Mouse (Mus musculus) forebrain, embryonic 16.5 days (tissue): Measurements from ENCODE around the gene Cnot11. TPM values are rescaled to one million over a fixed set of nuclear protein-coding genes. Genes with fewer than 3 reads are reported as not detected.
A peak's percentile ranks its signal among the peaks of the same experiment; 100 is the strongest.

Experiments
- ATAC-seq: fragments of 200-750 bp; cut with Nextera tagmentation; 2 replicates; pipeline ENCODE4 v1.8.0; 2017; ENCODE audit warnings: mild to moderate bottlenecking, moderate library complexity
- H3K27ac ChIP-seq: fragments of 300-500 bp; sonication (generic); 2 replicates; pipeline ENCODE4 v1.5.1; 2014; ENCODE audit warnings: low read length, control low read depth
- H3K27me3 ChIP-seq: fragments of 300-500 bp; sonication (generic); replicated peaks from 2 replicates; pipeline ENCODE4 v1.6.1; 2014; ENCODE audit warnings: low read length; ENCODE audit not compliant: control insufficient read depth, insufficient read depth
- H3K36me3 ChIP-seq: fragments of 300-500 bp; sonication (generic); 2 replicates; pipeline ENCODE4 v1.6.1; 2014; ENCODE audit not compliant: control insufficient read depth, insufficient read depth
- H3K4me1 ChIP-seq: fragments of 300-500 bp; sonication (generic); replicated peaks from 2 replicates; pipeline ENCODE4 v1.6.1; 2014; ENCODE audit warnings: low read length; ENCODE audit not compliant: control insufficient read depth, insufficient read depth
- H3K4me2 ChIP-seq: fragments of 300-500 bp; sonication (generic); 2 replicates; pipeline ENCODE4 v1.6.1; 2014; ENCODE audit warnings: mild to moderate bottlenecking, low read length, control low read depth
- H3K4me3 ChIP-seq: fragments of 300-500 bp; sonication (generic); replicated peaks from 2 replicates; pipeline ENCODE4 v1.5.1; 2014; ENCODE audit warnings: mild to moderate bottlenecking, low read length, control low read depth
- H3K9ac ChIP-seq: fragments of 300-500 bp; sonication (generic); replicated peaks from 2 replicates; pipeline ENCODE4 v1.6.1; 2014; ENCODE audit warnings: low read depth, low read length, control low read depth
- H3K9me3 ChIP-seq: fragments of 300-500 bp; sonication (generic); 2 replicates; pipeline ENCODE4 v1.6.1; 2016; ENCODE audit warnings: low read length; ENCODE audit not compliant: control insufficient read depth
- WGBS: fragments of 180-500 bp; shearing (Covaris S2); extraction: QIAGEN DNeasy Blood & Tissue Kit; methylation state at CpG from one replicate; pipeline ENCODE4 v1.1.7; 2014; 5-methylcytosine and 5-hydroxymethylcytosine counted together
- polyA plus RNA-seq: library from polyadenylated mRNA; unstranded; fragments of >200 nt; fragmentation: Nextera tagmentation; extraction: Ambion mirVana; gene quantifications from 2 replicates; pipeline ENCODE4 v1.2.1, GENCODE M21; 2015

Cnot11 gene
- polyA plus RNA-seq, 1 experiment from 2014 or later: 11.9 TPM

DNA sequence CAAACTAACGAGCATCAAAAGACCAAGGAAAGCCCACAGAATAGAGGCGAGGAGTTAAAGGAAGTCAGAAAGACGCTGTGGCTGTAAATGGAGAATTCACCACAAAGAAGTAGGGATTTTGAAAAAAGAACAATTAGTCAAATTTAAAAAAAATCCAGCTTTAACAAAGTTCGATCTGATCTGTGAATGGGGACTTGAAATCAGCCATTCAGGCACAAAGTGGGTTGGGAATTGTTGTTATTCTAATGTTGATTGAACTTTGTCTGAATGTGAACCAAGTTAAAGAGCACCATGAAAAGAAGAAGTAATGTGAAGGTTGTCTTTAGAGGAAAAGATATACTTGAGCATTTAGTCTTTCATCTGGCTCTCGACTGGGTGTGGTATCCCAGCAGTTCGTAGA, 6.5 kb upstream of the Cnot11 start:
- 20% methylated on average over 6 of the region's 6 CpGs for WGBS
- no peak for ATAC-seq

DNA sequence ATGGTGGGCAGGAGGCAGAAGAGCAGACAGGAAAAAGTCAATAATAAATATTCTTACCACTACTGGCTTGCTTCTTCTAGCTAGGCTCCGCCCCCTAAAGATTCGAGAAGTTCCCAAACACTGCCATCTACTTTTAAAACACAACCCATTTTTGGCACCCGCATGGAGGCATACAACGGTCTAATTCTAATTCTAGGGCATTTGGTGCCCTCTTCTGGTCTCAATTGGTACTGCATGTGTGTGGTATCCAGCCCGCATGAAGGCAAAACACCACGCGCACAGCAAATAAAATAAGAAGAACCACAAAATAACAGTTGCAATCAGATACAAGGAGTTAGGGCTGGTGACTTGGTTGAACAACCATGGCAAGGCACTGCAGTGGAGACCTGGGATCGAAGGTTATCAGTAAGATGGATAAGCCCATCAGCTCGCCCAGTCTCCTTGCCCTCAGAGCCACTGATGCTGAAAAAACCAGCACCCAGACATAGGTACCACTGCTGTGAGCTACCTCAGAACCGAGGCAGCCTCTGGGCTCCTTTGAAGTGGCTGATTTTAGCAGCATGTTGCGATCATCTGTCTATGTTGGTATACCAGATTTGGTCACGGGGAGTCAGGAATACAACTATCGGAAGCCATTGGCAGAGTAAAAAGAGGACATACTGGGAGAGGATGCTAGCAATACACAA, 4.4 kb upstream of the Cnot11 start:
- H3K27ac ChIP-seq: no peak overlapping the region
- no peaks in the 10 kb centered on the region for H3K27me3 ChIP-seq
- no peaks in the 10 kb centered on the region for H3K9me3 ChIP-seq
- H3K36me3 ChIP-seq: no peaks in the 10 kb centered on the region
- no peak overlapping the region for H3K4me3 ChIP-seq
- WGBS: 34% methylated on average over 13 of the region's 13 CpGs
- peak; percentile 46 for ATAC-seq
- peaks cover 5% of the 10 kb centered on the region for H3K4me1 ChIP-seq
- H3K9ac ChIP-seq: no peak overlapping the region
- H3K4me2 ChIP-seq: no peak overlapping the region

More for the DNA sequence above, 6.5 kb upstream of the Cnot11 start:
- no peak overlapping the region for H3K9ac ChIP-seq
- H3K36me3 ChIP-seq: no peaks in the 10 kb centered on the region
- no peaks in the 10 kb centered on the region for H3K27me3 ChIP-seq
- no peak overlapping the region for H3K27ac ChIP-seq
- H3K4me2 ChIP-seq: no peak overlapping the region
- H3K4me1 ChIP-seq: no peaks in the 10 kb centered on the region
- no peaks in the 10 kb centered on the region for H3K9me3 ChIP-seq
- H3K4me3 ChIP-seq: no peak overlapping the region

DNA sequence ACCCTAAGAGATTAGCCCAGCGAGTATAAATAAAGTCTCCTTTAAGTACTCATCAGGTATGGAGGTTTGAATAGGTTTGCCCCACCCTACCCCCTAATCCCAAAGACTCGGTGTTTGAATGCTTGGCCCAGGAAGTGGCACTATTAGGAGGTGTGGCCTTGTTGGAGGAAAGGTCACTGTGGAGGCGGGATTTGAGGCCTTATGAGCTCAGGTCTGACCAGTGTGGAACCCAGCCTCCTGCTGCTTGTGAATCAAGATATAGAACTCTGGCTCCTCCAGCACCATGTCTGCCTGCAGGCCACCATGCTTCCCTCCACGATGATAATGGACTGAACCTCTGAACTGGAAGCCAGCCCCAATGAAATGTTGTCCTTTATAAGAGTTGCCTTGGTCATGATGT, 3.8 kb upstream of the Cnot11 start:
- Histone ChIP-seq H3K9ac (no peak overlapping the region), H3K4me2 (no peak overlapping the region), H3K36me3 (no peaks in the 10 kb centered on the region), H3K4me1 (peaks cover 5% of the 10 kb centered on the region), H3K9me3 (no peaks in the 10 kb centered on the region), H3K27ac (no peak overlapping the region), H3K4me3 (no peak overlapping the region), H3K27me3 (no peaks in the 10 kb centered on the region)
- ATAC-seq: no peak
- 64% methylated on average over 4 of the region's 4 CpGs for WGBS

DNA sequence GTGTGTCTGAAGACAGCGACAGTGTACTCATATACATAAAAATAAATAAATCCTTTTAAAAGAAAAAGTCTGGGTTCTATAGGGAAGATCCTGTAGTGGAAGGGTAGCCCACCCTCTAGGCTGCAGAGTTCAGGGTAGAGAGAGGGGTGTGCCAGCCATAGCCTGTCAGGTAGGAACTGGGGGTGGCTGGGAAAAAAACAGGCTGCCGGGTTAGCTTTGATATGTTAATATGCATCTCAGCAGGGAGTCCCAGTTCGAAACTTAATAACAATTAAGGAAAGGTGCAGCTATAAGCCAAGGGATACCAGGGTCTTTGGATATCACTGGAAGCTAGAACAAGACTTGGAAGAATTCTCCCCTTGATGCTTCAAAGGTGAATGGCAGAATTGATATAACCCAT, 875 bp upstream of the Cnot11 start:
- Histone ChIP-seq H3K36me3 (peaks cover 8% of the 10 kb centered on the region), H3K4me1 (peaks cover 22% of the 10 kb centered on the region), H3K27me3 (no peaks in the 10 kb centered on the region), H3K9ac (no peak overlapping the region), H3K27ac (no peak overlapping the region), H3K4me2 (no peak overlapping the region), H3K4me3 (no peak overlapping the region), H3K9me3 (no peaks in the 10 kb centered on the region)
- 21% methylated on average over 3 of the region's 3 CpGs for WGBS
- no peak for ATAC-seq

DNA sequence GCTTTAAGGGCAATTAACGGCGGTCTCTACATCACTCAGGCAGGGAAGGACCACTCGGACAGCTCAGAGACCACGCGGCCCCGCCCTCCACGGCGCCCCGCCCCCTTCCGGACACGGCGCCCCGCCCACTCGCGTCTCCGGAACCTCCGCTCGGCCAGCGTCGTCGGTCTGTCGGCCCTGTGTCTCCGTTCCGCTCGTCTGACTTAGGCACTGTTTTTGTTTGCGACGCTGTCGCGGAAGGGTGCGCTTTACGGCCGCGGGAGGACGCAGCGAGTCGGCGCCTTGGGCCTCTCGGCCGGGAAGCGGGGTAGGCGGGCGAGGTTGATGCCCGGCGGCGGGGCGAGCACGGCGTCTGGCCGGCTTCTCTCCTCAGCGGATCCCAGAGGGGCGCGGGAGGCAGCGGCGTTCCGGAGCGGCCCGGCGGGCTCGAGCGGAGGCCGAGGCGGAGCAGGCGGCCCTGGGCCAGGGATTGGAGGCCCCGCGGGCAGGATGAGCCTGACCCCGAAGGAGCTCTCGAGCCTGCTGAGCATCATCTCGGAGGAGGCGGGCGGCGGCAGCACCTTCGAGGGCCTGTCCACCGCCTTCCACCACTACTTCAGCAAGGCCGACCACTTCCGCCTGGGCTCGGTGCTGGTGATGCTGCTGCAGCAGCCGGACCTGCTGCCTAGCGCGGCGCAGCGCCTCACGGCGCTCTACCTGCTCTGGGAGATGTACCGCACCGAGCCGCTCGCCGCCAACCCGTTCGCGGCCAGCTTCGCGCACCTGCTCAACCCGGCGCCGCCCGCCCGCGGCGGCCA, 921 bp downstream of the Cnot11 start:
- ATAC-seq: peak; percentile 92
- Histone ChIP-seq H3K9ac (peak overlapping the region; percentile 98), H3K27ac (peak overlapping the region; percentile 89), H3K4me3 (peak overlapping the region; percentile 99), H3K4me1 (peaks cover 22% of the 10 kb centered on the region), H3K36me3 (peaks cover 25% of the 10 kb centered on the region), H3K9me3 (peaks cover 2% of the 10 kb centered on the region; the same call in 1 of the 2 replicates), H3K27me3 (no peaks in the 10 kb centered on the region), H3K4me2 (peak overlapping the region; percentile 94)
- WGBS: under 1% methylated on average over 94 of the region's 100 CpGs

DNA sequence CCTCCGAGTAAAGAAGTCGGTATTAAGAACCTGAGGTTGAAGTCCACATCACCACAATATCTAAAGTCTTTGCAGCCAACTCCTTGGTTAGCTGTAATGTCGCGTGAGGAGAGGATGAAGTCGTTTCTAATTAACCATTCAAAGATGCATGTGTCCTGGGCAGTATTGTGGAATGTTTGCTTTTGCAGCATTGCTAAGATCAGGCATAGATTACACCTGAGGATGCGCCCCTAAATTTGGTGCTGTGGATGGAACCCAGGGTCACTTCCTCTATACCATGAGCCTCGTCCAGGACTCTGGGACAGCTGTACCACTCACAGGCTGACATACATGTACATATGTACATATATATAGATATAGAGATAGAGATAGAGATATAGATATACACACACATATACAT, 1.9 kb downstream of the Cnot11 start:
- no peak overlapping the region for H3K27ac ChIP-seq
- 29% methylated on average over 7 of the region's 7 CpGs for WGBS
- peaks cover 27% of the 10 kb centered on the region for H3K36me3 ChIP-seq
- H3K4me1 ChIP-seq: peaks cover 22% of the 10 kb centered on the region
- H3K9ac ChIP-seq: peak overlapping the region; percentile 98
- peak overlapping the region; percentile 99 for H3K4me3 ChIP-seq
- H3K4me2 ChIP-seq: peak overlapping the region; percentile 94
- no peaks in the 10 kb centered on the region for H3K27me3 ChIP-seq
- peaks cover 2% of the 10 kb centered on the region; the same call in 1 of the 2 replicates for H3K9me3 ChIP-seq
- no peak for ATAC-seq

DNA sequence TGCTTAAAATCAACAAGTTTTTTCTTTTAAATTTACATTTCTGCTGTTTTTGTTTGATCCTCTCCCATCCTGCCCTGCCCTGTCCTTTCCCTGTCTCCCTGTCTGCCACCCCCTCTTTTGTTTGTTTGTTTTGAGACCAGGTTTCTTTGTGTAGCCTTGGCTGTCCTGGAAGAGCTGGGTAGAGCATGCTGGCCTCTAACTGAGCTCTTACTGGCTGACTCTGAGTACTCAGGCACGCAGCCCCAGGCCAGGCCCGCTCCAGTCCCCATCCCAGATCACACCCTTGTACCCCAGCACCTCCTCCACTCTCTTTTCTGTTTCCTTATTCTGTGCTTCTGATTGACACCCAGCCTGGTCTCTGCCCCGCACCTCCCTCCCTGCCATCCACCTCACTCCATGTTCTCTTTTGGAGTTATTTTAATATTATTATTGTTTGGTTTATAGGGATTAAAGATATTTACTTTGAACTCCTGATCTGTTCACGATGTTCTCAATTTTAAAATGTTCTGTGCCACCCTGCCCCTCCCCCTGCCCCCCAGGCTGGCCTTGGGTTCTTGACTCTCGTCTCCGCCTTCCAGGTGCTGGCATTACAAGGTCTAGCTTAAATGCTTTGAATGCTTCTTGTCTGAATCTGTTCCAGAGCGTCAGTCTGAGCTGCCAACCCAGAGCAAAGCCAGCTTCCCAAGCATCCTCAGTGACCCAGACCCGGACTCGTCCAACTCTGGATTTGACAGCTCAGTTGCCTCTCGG, 3.0 kb downstream of the Cnot11 start:
- Histone ChIP-seq H3K27me3 (no peaks in the 10 kb centered on the region), H3K9me3 (peaks cover 2% of the 10 kb centered on the region; the same call in 1 of the 2 replicates), H3K9ac (no peak overlapping the region), H3K36me3 (peaks cover 33% of the 10 kb centered on the region), H3K4me3 (no peak overlapping the region), H3K4me1 (peaks cover 22% of the 10 kb centered on the region), H3K27ac (no peak overlapping the region), H3K4me2 (no peak overlapping the region; the same call in 1 of the 2 replicates)
- 88% methylated on average over 10 of the region's 10 CpGs for WGBS
- ATAC-seq: no peak

DNA sequence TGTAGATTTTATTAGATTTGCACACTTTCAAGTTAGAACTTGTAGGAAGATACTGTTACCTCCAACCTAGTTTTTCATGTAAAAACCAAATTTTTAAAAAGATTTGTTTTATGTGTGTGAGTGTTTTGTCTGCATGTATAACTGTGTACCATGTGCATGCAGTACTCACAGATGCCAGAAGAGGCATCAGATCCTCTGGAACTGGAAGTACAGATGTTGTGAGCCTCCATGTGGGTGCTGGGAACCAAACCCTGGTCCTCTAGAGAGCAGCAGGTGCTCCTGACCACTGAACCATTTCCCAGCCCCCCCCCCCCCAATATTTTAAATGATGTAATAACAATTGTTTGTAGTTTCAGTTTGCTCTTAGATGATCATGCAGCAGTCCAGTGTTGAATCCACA, 5.8 kb downstream of the Cnot11 start:
- peaks cover 36% of the 10 kb centered on the region for H3K36me3 ChIP-seq
- ATAC-seq: no peak
- H3K9me3 ChIP-seq: peaks cover 2% of the 10 kb centered on the region; the same call in 1 of the 2 replicates

DNA sequence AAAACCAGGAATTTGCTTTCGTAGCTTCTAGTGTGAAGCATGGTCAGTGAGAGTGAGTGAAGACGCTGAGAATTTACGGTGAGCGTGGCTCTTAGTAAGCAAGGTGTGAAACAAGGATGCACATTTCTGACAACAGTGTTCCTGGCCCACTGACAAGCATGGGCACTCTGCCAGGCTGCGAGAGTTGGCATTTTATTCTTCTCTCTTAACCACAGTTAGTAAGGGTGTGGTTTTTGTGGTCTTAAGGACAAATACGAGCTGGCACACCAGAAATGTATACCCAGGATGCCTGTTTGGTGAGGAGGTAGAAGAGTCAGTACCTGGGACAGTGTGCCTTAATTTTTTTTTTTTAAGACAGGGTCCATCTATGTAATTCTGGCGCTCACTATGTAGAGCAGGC, 10.8 kb downstream of the Cnot11 start:
- no peaks in the 10 kb centered on the region for H3K4me1 ChIP-seq
- 73% methylated on average over 7 of the region's 7 CpGs for WGBS
- no peak overlapping the region for H3K27ac ChIP-seq
- H3K9me3 ChIP-seq: peaks cover 2% of the 10 kb centered on the region; the same call in 1 of the 2 replicates
- H3K9ac ChIP-seq: no peak overlapping the region
- H3K36me3 ChIP-seq: peaks cover 17% of the 10 kb centered on the region
- H3K4me2 ChIP-seq: no peak overlapping the region
- no peak overlapping the region for H3K4me3 ChIP-seq
- no peak for ATAC-seq
- no peaks in the 10 kb centered on the region for H3K27me3 ChIP-seq

More for the DNA sequence above, 5.8 kb downstream of the Cnot11 start:
- no peak overlapping the region for H3K4me2 ChIP-seq
- no peak overlapping the region for H3K4me3 ChIP-seq
- no peaks in the 10 kb centered on the region for H3K27me3 ChIP-seq
- H3K9ac ChIP-seq: no peak overlapping the region
- no peak overlapping the region for H3K27ac ChIP-seq
- H3K4me1 ChIP-seq: peaks cover 17% of the 10 kb centered on the region
